Mouse (Mus musculus) lung, postnatal 0 days (tissue): ENCODE results near the gene Gm10073. TPM values are rescaled to one million over a fixed set of nuclear protein-coding genes. Genes with fewer than 3 reads are reported as not detected.
"Not testable (repeated sequence)": the region's sequence is repeated elsewhere in the genome, so short reads cannot be mapped to it uniquely, and the experiment has no call there.

Source experiments
- ATAC-seq: fragments of 200-750 bp; cut with Nextera tagmentation; 2 replicates; pipeline ENCODE4 v1.8.0; 2017; ENCODE audit warnings: moderate library complexity
- DNase-seq: peaks from one replicate; pipeline ENCODE4 v3.0.0-alpha.2; 2016; ENCODE audit warnings: low spot score
- H3K27ac ChIP-seq: fragments of 300-500 bp; sonication (generic); 2 replicates; pipeline ENCODE4 v1.5.1; 2014; ENCODE audit warnings: antibody characterized with exemption, mild to moderate bottlenecking, low read length, mixed read lengths
- H3K27me3 ChIP-seq: fragments of 300-500 bp; sonication (generic); replicated peaks from 2 replicates; pipeline ENCODE4 v1.6.1; 2014; ENCODE audit warnings: low read length, mixed read lengths; ENCODE audit not compliant: insufficient read depth
- H3K36me3 ChIP-seq: fragments of 300-500 bp; sonication (generic); 2 replicates; pipeline ENCODE4 v1.6.1; 2014; ENCODE audit warnings: low read length, mixed read lengths; ENCODE audit not compliant: insufficient read depth
- H3K4me1 ChIP-seq: fragments of 300-500 bp; sonication (generic); 2 replicates; pipeline ENCODE4 v1.6.1; 2014; ENCODE audit warnings: antibody characterized with exemption, low read depth, low read length, mixed read lengths; ENCODE audit not compliant: insufficient read depth
- H3K4me2 ChIP-seq: fragments of 300-500 bp; sonication (generic); replicated peaks from 2 replicates; pipeline ENCODE4 v1.6.1; 2014; ENCODE audit warnings: low read depth, mild to moderate bottlenecking, low read length, moderate library complexity, mixed read lengths
- H3K4me3 ChIP-seq: fragments of 300-500 bp; sonication (generic); 2 replicates; pipeline ENCODE4 v1.5.1; 2014; ENCODE audit warnings: low read depth, low read length
- H3K9ac ChIP-seq: fragments of 300-500 bp; sonication (generic); replicated peaks from 2 replicates; pipeline ENCODE4 v1.6.1; 2014; ENCODE audit warnings: low read depth, mild to moderate bottlenecking
- H3K9me3 ChIP-seq: fragments of 300-500 bp; sonication (generic); 2 replicates; pipeline ENCODE4 v1.6.1; 2016; ENCODE audit warnings: low read length, mixed read lengths
- CTCF ChIP-seq: IDR thresholded peaks from 2 replicates; pipeline ENCODE4 v1.5.1; 2016; ENCODE audit warnings: antibody characterized with exemption, mild to moderate bottlenecking
- EP300 ChIP-seq: IDR thresholded peaks from 2 replicates; pipeline ENCODE4 v1.6.1; 2016; ENCODE audit warnings: antibody characterized with exemption, mild to moderate bottlenecking, control low read depth
- WGBS: fragments of 180-500 bp; shearing (Covaris S2); extraction: QIAGEN DNeasy Blood & Tissue Kit; methylation state at CpG from one replicate; pipeline ENCODE4 v1.1.7; 2014; 5-methylcytosine and 5-hydroxymethylcytosine counted together
- polyA plus RNA-seq: library from polyadenylated mRNA; unstranded; fragments of >200 nt; fragmentation: Nextera tagmentation; extraction: Ambion mirVana; gene quantifications from 2 replicates; pipeline ENCODE4 v1.2.1, GENCODE M21; 2015

The Gm10073 gene
- polyA plus RNA-seq, 1 experiment from 2014 or later = 9.0 TPM

DNA sequence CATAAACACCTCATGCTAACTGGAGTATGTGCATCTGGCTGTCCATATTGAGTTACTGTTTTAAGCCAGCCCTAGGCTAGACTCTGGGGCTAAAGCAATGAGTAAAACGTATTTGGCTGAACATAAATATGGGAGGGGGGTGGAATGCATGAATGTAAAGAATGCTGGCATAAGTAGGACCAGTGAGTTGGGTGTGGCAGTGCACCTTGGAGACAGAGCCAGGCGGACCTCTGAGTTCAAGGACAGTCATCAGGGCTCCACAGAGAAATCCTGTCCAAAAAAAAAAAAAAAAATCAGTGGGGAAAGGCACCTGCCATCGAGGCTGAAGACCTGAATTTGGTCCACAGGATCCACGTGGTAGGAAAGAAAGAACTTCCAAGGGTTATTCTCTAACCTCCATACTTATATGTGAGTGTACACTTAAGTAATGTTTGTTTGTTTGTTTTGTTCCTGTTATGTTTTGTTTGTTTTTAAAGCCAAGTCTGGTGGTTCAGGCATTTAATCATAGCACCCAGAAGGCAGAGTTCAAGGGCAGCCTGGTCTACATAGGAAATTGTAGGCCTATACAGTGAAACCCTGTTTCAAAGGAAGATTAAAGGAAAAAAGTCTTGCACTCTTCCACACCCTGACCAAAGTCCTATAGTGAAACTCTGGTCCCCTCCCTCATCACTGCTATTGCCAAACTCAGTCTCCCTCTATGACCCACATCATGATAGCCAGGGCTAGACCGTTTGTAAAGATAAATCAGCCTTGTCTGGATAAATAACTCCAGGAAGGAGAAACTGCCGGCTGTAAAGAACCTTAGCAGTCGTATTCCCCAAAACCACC is 36.0 kb upstream of the Gm10073 start:
- Histone ChIP-seq H3K9me3 (no peaks in the 10 kb centered on the region), H3K4me1 (no peaks in the 10 kb centered on the region; the same call in 1 of the 2 replicates), H3K36me3 (no peaks in the 10 kb centered on the region), H3K27ac (peak overlapping the region; percentile 81), H3K4me3 (no peak overlapping the region), H3K4me2 (no peak overlapping the region), H3K27me3 (peaks cover 3% of the 10 kb centered on the region; the same call in 1 of the 2 replicates), H3K9ac (no peak overlapping the region)
- 35% methylated on average over 7 of the region's 7 CpGs for WGBS
- ATAC-seq (no peak), DNase-seq (no peak)
- TF ChIP-seq CTCF (no peak), EP300 (no peak)

DNA sequence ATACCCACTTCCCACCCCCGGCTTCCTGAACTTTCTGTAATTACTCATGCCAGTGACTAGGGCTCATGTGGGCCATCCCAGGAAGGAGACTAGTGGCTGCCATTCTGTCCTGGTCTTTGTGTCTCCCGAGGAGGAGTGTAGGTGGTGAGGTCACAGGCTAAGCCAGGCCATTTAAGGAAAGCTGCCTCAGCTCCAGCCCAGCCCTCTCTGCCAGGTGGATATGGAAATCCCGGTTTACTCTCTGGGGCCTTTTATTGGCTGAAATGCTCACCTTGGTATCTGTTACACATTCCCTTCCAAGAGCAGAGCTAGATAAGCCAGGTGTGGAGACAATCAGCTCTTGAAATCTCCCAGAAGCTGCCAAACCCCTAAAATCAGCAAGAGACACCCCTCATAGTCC is 35.2 kb upstream of the Gm10073 start:
- DNase-seq (no peak), ATAC-seq (no peak)
- H3K36me3 ChIP-seq = no peaks in the 10 kb centered on the region
- 20% methylated on average over 3 of the region's 3 CpGs for WGBS
- H3K4me3 ChIP-seq = no peak overlapping the region
- no peaks in the 10 kb centered on the region; the same call in 1 of the 2 replicates for H3K4me1 ChIP-seq
- H3K4me2 ChIP-seq = no peak overlapping the region
- peak overlapping the region; percentile 34; the same call in 1 of the 2 replicates for H3K27ac ChIP-seq
- H3K27me3 ChIP-seq = peaks cover 12% of the 10 kb centered on the region
- H3K9me3 ChIP-seq = no peaks in the 10 kb centered on the region
- H3K9ac ChIP-seq = no peak overlapping the region
- TF ChIP-seq CTCF = no peak
- TF ChIP-seq EP300 = no peak

DNA sequence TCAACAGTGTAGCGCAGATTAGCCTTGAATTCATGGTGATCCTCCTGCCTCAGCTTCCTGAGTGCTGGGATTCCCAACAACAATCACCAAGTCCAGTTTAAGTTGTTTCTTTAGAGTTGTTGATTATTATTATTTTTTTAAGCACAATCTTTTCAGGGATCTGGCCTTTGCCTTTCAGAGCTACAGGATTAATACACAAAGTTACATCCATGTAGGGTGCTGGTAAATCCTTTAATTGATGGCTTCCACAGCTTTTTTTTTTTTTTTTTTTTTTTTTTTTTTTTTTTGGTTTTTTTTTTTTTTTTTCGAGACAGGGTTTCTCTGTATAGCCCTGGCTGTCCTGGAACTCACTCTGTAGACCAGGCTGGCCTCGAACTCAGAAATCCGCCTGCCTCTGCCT is 34.5 kb upstream of the Gm10073 start:
- ATAC-seq, H3K4me1 ChIP-seq, H3K9ac ChIP-seq, H3K27ac ChIP-seq, H3K36me3 ChIP-seq, DNase-seq, H3K9me3 ChIP-seq, H3K4me3 ChIP-seq, H3K4me2 ChIP-seq: not testable (repeated sequence)
- 88% methylated on average over 3 of the region's 4 CpGs for WGBS
- H3K27me3 ChIP-seq = peaks cover 16% of the 10 kb centered on the region

DNA sequence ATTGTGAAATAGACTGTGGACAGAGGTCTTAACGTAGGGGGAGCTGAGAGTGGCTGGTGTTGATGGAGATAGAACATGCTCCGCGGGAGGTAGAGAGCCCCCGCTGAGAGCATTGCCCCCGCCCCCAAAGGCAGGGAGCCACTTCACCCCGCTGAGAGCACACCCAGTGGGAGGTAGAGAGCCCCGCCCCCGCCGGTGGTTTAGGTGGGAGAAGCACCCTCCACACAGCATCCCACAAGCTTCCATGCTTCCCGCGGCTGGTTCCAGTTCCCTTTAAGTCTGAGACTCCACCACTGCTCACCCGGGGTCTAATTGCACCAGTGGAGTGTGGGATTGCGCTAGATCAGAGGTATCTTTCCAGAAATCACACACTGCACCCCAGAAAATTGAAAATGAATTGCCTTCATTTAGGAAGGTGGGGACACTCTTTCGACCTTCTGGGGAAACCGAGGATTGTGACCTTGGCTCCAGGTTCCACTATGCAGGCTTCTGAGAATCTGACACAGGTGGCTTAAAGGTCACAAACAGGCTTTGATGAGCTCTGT is 33.4 kb upstream of the Gm10073 start:
- Histone ChIP-seq H3K4me1 (no peaks in the 10 kb centered on the region; the same call in 1 of the 2 replicates), H3K9ac (no peak overlapping the region), H3K4me2 (peak overlapping the region; percentile 59; the same call in 1 of the 2 replicates), H3K27ac (0 out of 2 replicates have a peak overlapping the region, but pooled peaks have one; percentile 9), H3K9me3 (no peaks in the 10 kb centered on the region), H3K27me3 (peaks cover 22% of the 10 kb centered on the region), H3K4me3 (no peak overlapping the region), H3K36me3 (no peaks in the 10 kb centered on the region)
- 22% methylated on average over 15 of the region's 15 CpGs for WGBS
- TF ChIP-seq EP300 (no peak), CTCF (no peak)
- ATAC-seq (no peak), DNase-seq (no peak)

DNA sequence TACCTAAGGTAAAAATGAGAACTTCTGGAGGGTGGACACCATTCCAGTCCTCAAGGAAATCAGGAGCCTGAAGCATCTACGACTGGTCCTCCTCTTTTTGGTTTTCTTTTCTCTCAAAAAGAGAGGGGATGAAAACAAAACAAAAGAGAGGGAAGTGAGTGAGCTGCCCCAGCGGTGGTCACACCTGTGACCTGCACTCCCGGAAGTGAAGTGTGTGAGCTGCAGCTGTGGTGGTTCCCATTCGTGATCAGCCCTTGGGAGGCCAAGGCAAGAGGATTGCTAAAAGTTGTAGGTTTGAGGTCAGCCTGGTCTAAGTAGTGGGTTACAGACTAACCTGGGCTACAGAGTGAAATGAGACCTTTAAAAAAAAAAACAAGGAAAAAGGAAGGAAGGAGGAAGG is 32.9 kb upstream of the Gm10073 start:
- Histone ChIP-seq H3K9me3 (no peaks in the 10 kb centered on the region), H3K4me2 (peak overlapping the region; percentile 59; the same call in 1 of the 2 replicates), H3K9ac (no peak overlapping the region), H3K36me3 (no peaks in the 10 kb centered on the region), H3K27ac (no peak overlapping the region), H3K4me3 (no peak overlapping the region), H3K27me3 (peaks cover 22% of the 10 kb centered on the region), H3K4me1 (no peaks in the 10 kb centered on the region)
- no peak for DNase-seq
- TF ChIP-seq EP300 (no peak), CTCF (no peak)
- WGBS = 21% methylated on average over 4 of the region's 4 CpGs
- ATAC-seq = no peak

DNA sequence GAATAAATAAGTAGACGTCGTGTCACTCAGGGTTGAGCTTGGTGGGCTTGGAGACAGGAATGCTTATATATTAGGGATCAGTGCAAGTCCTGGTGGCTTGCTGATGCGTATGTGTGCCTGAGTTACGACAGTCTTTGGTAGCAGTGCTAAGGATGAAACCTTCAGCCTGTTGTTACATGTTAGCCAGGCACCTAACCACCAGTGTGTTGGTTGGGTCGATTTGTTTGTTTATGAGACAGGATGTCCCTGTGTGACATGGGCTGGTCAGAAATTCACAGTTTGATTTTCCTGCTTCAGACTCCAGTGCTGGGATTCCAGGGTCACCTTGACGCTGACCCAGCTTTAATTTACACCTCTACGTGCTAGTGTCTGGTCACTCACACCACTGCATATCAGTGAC is 32.4 kb upstream of the Gm10073 start:
- Histone ChIP-seq H3K36me3 (no peaks in the 10 kb centered on the region), H3K4me2 (peak overlapping the region; percentile 59), H3K9me3 (no peaks in the 10 kb centered on the region), H3K27me3 (peaks cover 22% of the 10 kb centered on the region), H3K4me1 (no peaks in the 10 kb centered on the region), H3K4me3 (no peak overlapping the region), H3K27ac (no peak overlapping the region), H3K9ac (no peak overlapping the region)
- no peak for TF ChIP-seq EP300
- no peak for TF ChIP-seq CTCF
- ATAC-seq = no peak
- WGBS = 39% methylated on average over 7 of the region's 7 CpGs
- no peak for DNase-seq
